Mouse (Mus musculus): ENCODE measurements at regions not wholly inside any gene's neighbourhood (a gene's known extent, or its start where the extent isn't known, plus 50 kb on each side); places are given as distances from the start of the nearest gene placed in this dataset.

- peak in 1 of 2 experiments; percentile 73 for DNase-seq (ENCODE audit: inconsistent age in 2 of 2, low spot score in 1 of 2)
These were observed 293.6 kb upstream of the Hs6st1 start for GRCm38 (mm10) chr1:35774566-35774965.

- no peak for DNase-seq (ENCODE audit: inconsistent age in 2 of 2, low spot score in 1 of 2)
These were observed 285.5 kb upstream of the Hs6st1 start for GRCm38 (mm10) chr1:35782668-35783067.

- no peak for DNase-seq (ENCODE audit: inconsistent age in 2 of 2, low spot score in 1 of 2)
These were observed 284.8 kb upstream of the Hs6st1 start for GRCm38 (mm10) chr1:35783427-35783826.

GRCm38 (mm10) chr1:35786241-35786640 lies 282.0 kb upstream of the Hs6st1 start:
- no peak for DNase-seq (ENCODE audit: inconsistent age in 2 of 2, low spot score in 1 of 2)

GRCm38 (mm10) chr1:35786668-35787213 lies 281.5 kb upstream of the Hs6st1 start:
- no peak for DNase-seq (ENCODE audit: inconsistent age in 2 of 2, low spot score in 1 of 2)

GRCm38 (mm10) chr1:35797064-35797463 lies 271.1 kb upstream of the Hs6st1 start:
- no peak for DNase-seq (ENCODE audit: inconsistent age in 2 of 2, low spot score in 1 of 2)

GRCm38 (mm10) chr1:35797526-35797925 lies 270.7 kb upstream of the Hs6st1 start:
- DNase-seq (ENCODE audit: inconsistent age in 2 of 2, low spot score in 1 of 2), result no peak

- no peak for DNase-seq (ENCODE audit: inconsistent age in 2 of 2, low spot score in 1 of 2)
These were observed 262.7 kb upstream of the Hs6st1 start for GRCm38 (mm10) chr1:35805546-35805945.

- no peak for DNase-seq (ENCODE audit: inconsistent age in 2 of 2, low spot score in 1 of 2)
These were observed 261.9 kb upstream of the Hs6st1 start for GRCm38 (mm10) chr1:35806329-35806728.

GRCm38 (mm10) chr1:35806731-35807130 lies 261.5 kb upstream of the Hs6st1 start:
- DNase-seq (ENCODE audit: inconsistent age in 2 of 2, low spot score in 1 of 2), result no peak

GRCm38 (mm10) chr1:35808894-35809293 lies 259.3 kb upstream of the Hs6st1 start:
- DNase-seq (ENCODE audit: inconsistent age in 2 of 2, low spot score in 1 of 2), result no peak

- DNase-seq (ENCODE audit: inconsistent age in 2 of 2, low spot score in 1 of 2), result no peak
These were observed 258.9 kb upstream of the Hs6st1 start for GRCm38 (mm10) chr1:35809341-35809740.

- no peak for DNase-seq (ENCODE audit: inconsistent age in 2 of 2, low spot score in 1 of 2)
These were observed 257.4 kb upstream of the Hs6st1 start for GRCm38 (mm10) chr1:35810571-35811342.

GRCm38 (mm10) chr1:35811380-35811779 lies 256.8 kb upstream of the Hs6st1 start:
- DNase-seq (ENCODE audit: inconsistent age in 2 of 2, low spot score in 1 of 2), result no peak

GRCm38 (mm10) chr1:35811795-35812194 lies 256.4 kb upstream of the Hs6st1 start:
- no peak for DNase-seq (ENCODE audit: inconsistent age in 2 of 2, low spot score in 1 of 2)

- DNase-seq (ENCODE audit: inconsistent age in 2 of 2, low spot score in 1 of 2), result no peak
These were observed 254.6 kb upstream of the Hs6st1 start for GRCm38 (mm10) chr1:35813625-35814024.

GRCm38 (mm10) chr1:35814207-35814606 lies 254.0 kb upstream of the Hs6st1 start:
- DNase-seq (ENCODE audit: inconsistent age in 2 of 2, low spot score in 1 of 2), result no peak

GRCm38 (mm10) chr1:35814751-35815150 lies 253.4 kb upstream of the Hs6st1 start:
- DNase-seq (ENCODE audit: inconsistent age in 2 of 2, low spot score in 1 of 2), result no peak

- no peak for DNase-seq (ENCODE audit: inconsistent age in 2 of 2, low spot score in 1 of 2)
These were observed 246.4 kb upstream of the Hs6st1 start for GRCm38 (mm10) chr1:35821791-35822190.

GRCm38 (mm10) chr1:35822376-35823202 lies 245.6 kb upstream of the Hs6st1 start:
- DNase-seq (ENCODE audit: inconsistent age in 2 of 2, low spot score in 1 of 2), result no peak

- DNase-seq (ENCODE audit: inconsistent age in 2 of 2, low spot score in 1 of 2), result no peak
These were observed 244.7 kb upstream of the Hs6st1 start for GRCm38 (mm10) chr1:35823496-35823895.

Data from adrenal gland, adult (tissue).